Mouse (Mus musculus): ENCODE data around the gene Ctnna3. TPM values are rescaled to one million over a fixed set of nuclear protein-coding genes. Genes with fewer than 3 reads are reported as not detected.

Ctnna3 gene
- polyA plus RNA-seq, 1 experiment = not detected

- Histone ChIP-seq H3K27ac (replicated peaks; ENCODE audit: low read depth, low read length) (no peak overlapping the region), H3K4me1 (ENCODE audit: control insufficient read depth, insufficient read depth, insufficient read length, low read length) (no peaks in the 10 kb centered on the region), H3K4me3 (ENCODE audit: insufficient read depth, low read depth, low read length) (no peak overlapping the region)
Observed at GRCm38 (mm10) chr10:63541754-63542153, 111.9 kb downstream of the Ctnna3 start.

GRCm38 (mm10) chr10:63542493-63542892 is 112.6 kb downstream of the Ctnna3 start:
- H3K27ac ChIP-seq (replicated peaks; ENCODE audit: low read depth, low read length) = no peak overlapping the region
- no peak overlapping the region for H3K4me3 ChIP-seq (ENCODE audit: insufficient read depth, low read depth, low read length)
- H3K4me1 ChIP-seq (ENCODE audit: control insufficient read depth, insufficient read depth, insufficient read length, low read length) = no peaks in the 10 kb centered on the region

GRCm38 (mm10) chr10:63566691-63567090 is 136.8 kb downstream of the Ctnna3 start:
- H3K4me1 ChIP-seq (ENCODE audit: control insufficient read depth, insufficient read depth, insufficient read length, low read length) = no peaks in the 10 kb centered on the region
- H3K27ac ChIP-seq (replicated peaks; ENCODE audit: low read depth, low read length) = no peak overlapping the region
- H3K4me3 ChIP-seq (ENCODE audit: insufficient read depth, low read depth, low read length) = no peak overlapping the region

GRCm38 (mm10) chr10:63571561-63571960 is 141.7 kb downstream of the Ctnna3 start:
- Histone ChIP-seq H3K4me3 (ENCODE audit: insufficient read depth, low read depth, low read length) (no peak overlapping the region), H3K27ac (replicated peaks; ENCODE audit: low read depth, low read length) (no peak overlapping the region), H3K4me1 (ENCODE audit: control insufficient read depth, insufficient read depth, insufficient read length, low read length) (no peaks in the 10 kb centered on the region)

- Histone ChIP-seq H3K4me3 (ENCODE audit: insufficient read depth, low read depth, low read length) (no peak overlapping the region), H3K4me1 (ENCODE audit: control insufficient read depth, insufficient read depth, insufficient read length, low read length) (no peaks in the 10 kb centered on the region), H3K27ac (replicated peaks; ENCODE audit: low read depth, low read length) (no peak overlapping the region)
Observed at GRCm38 (mm10) chr10:63572866-63573265, 143.0 kb downstream of the Ctnna3 start.

- Histone ChIP-seq H3K4me3 (ENCODE audit: insufficient read depth, low read depth, low read length) (no peak overlapping the region), H3K4me1 (ENCODE audit: control insufficient read depth, insufficient read depth, insufficient read length, low read length) (no peaks in the 10 kb centered on the region), H3K27ac (replicated peaks; ENCODE audit: low read depth, low read length) (no peak overlapping the region)
Observed at GRCm38 (mm10) chr10:63574100-63574609, 144.3 kb downstream of the Ctnna3 start.

GRCm38 (mm10) chr10:63582608-63583007 is 152.7 kb downstream of the Ctnna3 start:
- no peak overlapping the region for H3K4me3 ChIP-seq (ENCODE audit: insufficient read depth, low read depth, low read length)
- H3K4me1 ChIP-seq (ENCODE audit: control insufficient read depth, insufficient read depth, insufficient read length, low read length) = no peaks in the 10 kb centered on the region
- no peak overlapping the region for H3K27ac ChIP-seq (replicated peaks; ENCODE audit: low read depth, low read length)

- Histone ChIP-seq H3K27ac (replicated peaks; ENCODE audit: low read depth, low read length) (no peak overlapping the region), H3K4me3 (ENCODE audit: insufficient read depth, low read depth, low read length) (no peak overlapping the region), H3K4me1 (ENCODE audit: control insufficient read depth, insufficient read depth, insufficient read length, low read length) (no peaks in the 10 kb centered on the region)
Observed at GRCm38 (mm10) chr10:63583798-63584374, 154.0 kb downstream of the Ctnna3 start.

GRCm38 (mm10) chr10:63599417-63599816 is 169.5 kb downstream of the Ctnna3 start:
- Histone ChIP-seq H3K4me3 (ENCODE audit: insufficient read depth, low read depth, low read length) (no peak overlapping the region), H3K4me1 (ENCODE audit: control insufficient read depth, insufficient read depth, insufficient read length, low read length) (no peaks in the 10 kb centered on the region), H3K27ac (replicated peaks; ENCODE audit: low read depth, low read length) (no peak overlapping the region)

GRCm38 (mm10) chr10:63601206-63601605 is 171.3 kb downstream of the Ctnna3 start:
- H3K27ac ChIP-seq (replicated peaks; ENCODE audit: low read depth, low read length) = no peak overlapping the region
- no peak overlapping the region for H3K4me3 ChIP-seq (ENCODE audit: insufficient read depth, low read depth, low read length)
- H3K4me1 ChIP-seq (ENCODE audit: control insufficient read depth, insufficient read depth, insufficient read length, low read length) = no peaks in the 10 kb centered on the region

- Histone ChIP-seq H3K27ac (replicated peaks; ENCODE audit: low read depth, low read length) (no peak overlapping the region), H3K4me3 (ENCODE audit: insufficient read depth, low read depth, low read length) (no peak overlapping the region), H3K4me1 (ENCODE audit: control insufficient read depth, insufficient read depth, insufficient read length, low read length) (no peaks in the 10 kb centered on the region)
Observed at GRCm38 (mm10) chr10:63628546-63628945, 198.6 kb downstream of the Ctnna3 start.

- Histone ChIP-seq H3K27ac (replicated peaks; ENCODE audit: low read depth, low read length) (no peak overlapping the region), H3K4me1 (ENCODE audit: control insufficient read depth, insufficient read depth, insufficient read length, low read length) (no peaks in the 10 kb centered on the region), H3K4me3 (ENCODE audit: insufficient read depth, low read depth, low read length) (no peak overlapping the region)
Observed at GRCm38 (mm10) chr10:63633915-63634314, 204.0 kb downstream of the Ctnna3 start.

- Histone ChIP-seq H3K4me1 (ENCODE audit: control insufficient read depth, insufficient read depth, insufficient read length, low read length) (no peaks in the 10 kb centered on the region), H3K4me3 (ENCODE audit: insufficient read depth, low read depth, low read length) (no peak overlapping the region), H3K27ac (replicated peaks; ENCODE audit: low read depth, low read length) (no peak overlapping the region)
Observed at GRCm38 (mm10) chr10:63637987-63638386, 208.1 kb downstream of the Ctnna3 start.

- Histone ChIP-seq H3K4me3 (ENCODE audit: insufficient read depth, low read depth, low read length) (no peak overlapping the region), H3K27ac (replicated peaks; ENCODE audit: low read depth, low read length) (no peak overlapping the region), H3K4me1 (ENCODE audit: control insufficient read depth, insufficient read depth, insufficient read length, low read length) (no peaks in the 10 kb centered on the region)
Observed at GRCm38 (mm10) chr10:63647300-63647699, 217.4 kb downstream of the Ctnna3 start.

GRCm38 (mm10) chr10:63650307-63650706 is 220.4 kb downstream of the Ctnna3 start:
- H3K27ac ChIP-seq (replicated peaks; ENCODE audit: low read depth, low read length) = no peak overlapping the region
- H3K4me3 ChIP-seq (ENCODE audit: insufficient read depth, low read depth, low read length) = no peak overlapping the region
- H3K4me1 ChIP-seq (ENCODE audit: control insufficient read depth, insufficient read depth, insufficient read length, low read length) = no peaks in the 10 kb centered on the region

- Histone ChIP-seq H3K27ac (replicated peaks; ENCODE audit: low read depth, low read length) (no peak overlapping the region), H3K4me3 (ENCODE audit: insufficient read depth, low read depth, low read length) (no peak overlapping the region), H3K4me1 (ENCODE audit: control insufficient read depth, insufficient read depth, insufficient read length, low read length) (no peaks in the 10 kb centered on the region)
Observed at GRCm38 (mm10) chr10:63652887-63653286, 223.0 kb downstream of the Ctnna3 start.

Measured in brown adipose tissue, adult 24 weeks (tissue).